Mouse (Mus musculus) thymus, postnatal 36 days (tissue): ENCODE results near the gene Immp2l.

Experiments used
- DNase-seq, 2 experiments: peaks; one replicate each; pipeline ENCODE4 v3.0.0; 2022; ENCODE audit warnings: mixed read lengths in 2 of 2

Immp2l gene

GRCm38 (mm10) chr12:41468374-41468991 is 444.6 kb downstream of the Immp2l start:
- no peak for DNase-seq

DNA sequence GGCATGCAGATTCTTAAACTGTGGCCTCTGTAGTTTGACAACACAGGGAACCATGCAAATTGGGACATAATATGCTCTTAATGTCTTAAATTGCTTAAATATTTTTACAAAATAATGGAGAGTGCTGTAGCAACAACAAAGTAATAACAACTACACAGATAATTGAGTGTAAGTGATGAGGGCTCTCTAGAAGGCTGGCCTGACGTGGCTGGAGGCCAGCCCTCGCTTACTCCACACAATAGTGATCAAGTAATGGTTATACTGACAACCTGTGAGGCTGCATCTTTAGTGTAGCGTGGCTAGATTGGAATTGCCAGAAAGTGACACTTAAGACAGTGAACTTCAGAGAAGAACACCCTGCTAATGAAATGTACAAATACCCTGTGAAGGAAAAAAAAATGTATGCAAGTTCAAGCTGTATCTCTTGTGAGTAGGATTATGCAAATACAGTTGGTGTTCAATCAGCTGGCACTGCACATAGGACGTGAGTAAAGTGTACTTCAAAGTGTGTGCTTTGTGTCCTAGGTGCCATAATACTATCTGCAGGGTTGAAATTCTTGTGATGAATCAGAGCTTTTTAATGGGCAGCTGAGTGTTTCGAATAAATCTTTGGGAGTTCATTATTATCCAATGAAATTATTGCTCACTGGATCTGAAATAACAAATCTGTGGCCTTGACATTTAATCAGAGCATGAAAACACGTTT is 445.4 kb downstream of the Immp2l start:
- no peak for DNase-seq

DNA sequence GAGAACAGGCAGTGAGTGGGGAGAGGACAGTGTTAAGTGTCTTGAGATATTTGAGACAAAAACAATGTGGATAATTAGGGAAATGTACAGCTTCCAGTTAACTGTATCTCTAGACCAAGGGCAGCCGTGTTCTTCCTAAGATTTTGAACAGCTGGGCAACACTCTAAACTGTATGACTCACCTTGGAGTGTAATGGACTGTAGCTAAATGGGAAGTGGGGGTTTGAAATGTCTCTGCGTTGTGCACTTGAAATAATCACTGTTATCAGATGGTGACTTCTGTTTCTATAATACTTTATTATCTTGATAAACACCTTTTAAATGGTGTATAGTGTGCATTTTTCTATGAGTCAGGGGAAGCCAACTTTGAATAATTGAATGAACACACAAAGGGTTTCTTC is 457.6 kb downstream of the Immp2l start:
- DNase-seq: no peak

DNA sequence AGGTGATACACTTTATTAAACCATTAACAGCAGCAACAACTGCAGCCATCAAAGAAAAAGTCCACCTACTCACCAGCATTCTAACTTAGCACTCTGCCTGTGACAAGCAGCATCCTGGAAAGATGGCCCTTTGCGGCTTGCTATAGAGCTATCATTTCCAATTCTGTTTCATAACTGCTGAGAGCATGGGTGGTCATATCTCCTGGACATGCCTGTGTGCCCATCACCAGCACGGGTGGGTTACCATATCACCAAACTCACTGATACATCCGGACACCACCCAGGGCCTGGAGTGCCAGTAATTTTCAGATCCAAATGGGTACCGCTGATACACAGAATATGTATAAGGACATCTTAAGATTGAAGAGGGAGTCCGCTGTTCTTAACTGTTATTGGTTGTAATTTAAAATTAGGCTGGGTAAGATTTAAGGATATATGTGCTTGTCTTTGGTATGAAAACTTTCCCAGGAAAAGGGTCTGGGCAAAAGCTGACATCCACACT is 459.3 kb downstream of the Immp2l start:
- DNase-seq: no peak

GRCm38 (mm10) chr12:41483593-41484451 is 459.9 kb downstream of the Immp2l start:
- DNase-seq: no peak

DNA sequence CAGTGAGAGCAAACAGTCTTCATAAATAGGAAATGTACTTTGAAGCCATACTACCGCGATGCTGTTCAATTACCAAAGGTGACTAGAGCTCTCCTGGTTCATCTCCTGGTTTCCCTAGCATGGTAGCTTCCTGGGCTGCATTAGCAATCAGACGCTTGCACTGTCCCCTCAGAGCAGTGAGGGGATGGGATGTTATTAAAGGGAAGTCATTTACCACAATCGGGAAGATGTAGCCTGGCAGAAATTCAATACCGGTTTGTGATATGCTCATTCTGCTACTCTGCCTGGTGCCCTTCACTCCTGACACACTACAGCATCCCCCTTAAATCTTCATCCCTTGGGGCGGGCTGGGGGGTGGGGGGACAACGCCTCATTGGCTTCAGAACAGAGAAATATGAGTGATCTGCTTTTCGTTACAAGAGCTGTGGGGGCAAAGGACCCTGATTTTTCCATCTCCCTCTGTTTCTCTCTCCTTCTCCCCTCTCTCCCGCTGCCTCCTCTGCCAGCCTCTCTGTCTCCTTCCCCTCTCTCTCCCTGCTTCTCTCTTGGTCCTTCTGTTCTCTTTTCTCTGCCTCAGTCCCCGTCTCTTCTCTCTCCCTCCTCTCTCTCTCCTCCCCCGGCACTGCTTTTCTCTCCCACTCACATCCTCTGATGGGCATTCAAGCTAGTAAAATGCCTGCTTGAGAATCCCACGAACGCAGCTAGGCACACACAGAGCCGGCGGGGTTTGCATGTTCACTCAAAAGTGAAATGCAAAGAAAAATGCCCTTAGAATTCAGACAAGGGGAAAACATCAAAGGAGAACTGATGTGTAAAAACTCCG is 461.0 kb downstream of the Immp2l start:
- DNase-seq: no peak

- DNase-seq: no peak
Observed at GRCm38 (mm10) chr12:41485512-41486215, 461.8 kb downstream of the Immp2l start.

DNA sequence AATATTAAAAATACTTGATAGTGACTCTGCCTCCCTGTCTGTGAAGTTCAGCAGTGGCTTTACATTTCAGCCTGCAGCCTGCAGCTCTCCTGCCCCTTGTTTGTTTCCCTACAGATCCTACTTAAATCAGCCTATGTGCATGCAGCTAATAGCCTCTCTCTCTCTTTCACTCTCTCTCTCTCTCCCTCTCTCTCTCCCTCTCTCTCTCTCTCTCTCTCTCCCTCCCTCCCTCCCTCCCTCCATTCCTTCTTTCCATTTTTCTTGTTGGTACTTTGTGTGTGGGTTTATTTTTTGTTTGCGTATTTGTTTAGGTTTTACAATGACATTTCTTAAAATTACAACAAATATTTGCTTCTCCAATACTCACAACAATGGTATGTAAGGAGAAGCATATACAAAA is 462.4 kb downstream of the Immp2l start, which contains the start of gene Lrrn3:
TSS of gene Lrrn3 (minus strand) at position 101 of the 400 bp plus-strand sequence.
- DNase-seq: no peak

DNA sequence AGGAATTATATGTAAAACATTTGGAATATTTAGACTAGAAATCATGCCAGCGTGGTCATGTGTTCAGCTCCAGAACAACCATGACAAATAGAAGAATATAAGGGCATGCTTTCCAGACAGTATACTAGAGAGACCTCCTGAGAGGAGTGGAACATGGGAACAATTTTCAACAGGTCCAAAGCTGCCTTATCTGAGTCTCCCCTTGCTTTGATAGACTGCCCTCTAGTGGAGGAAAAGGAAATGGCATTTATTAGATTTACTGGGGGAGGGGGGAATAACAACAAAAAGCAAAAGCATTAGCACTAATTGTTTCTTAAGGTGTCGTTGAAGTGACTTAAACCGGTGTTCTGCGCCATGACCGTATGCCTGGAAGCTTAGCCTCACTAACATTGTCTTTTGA is 463.1 kb downstream of the Immp2l start:
- DNase-seq: no peak

- DNase-seq: peak in 1 of 2 experiments; percentile 15
Observed at GRCm38 (mm10) chr12:41494620-41495019, 470.7 kb downstream of the Immp2l start.

- peak; percentile 29 for DNase-seq
Observed at GRCm38 (mm10) chr12:41500049-41500820, 476.3 kb downstream of the Immp2l start.

DNA sequence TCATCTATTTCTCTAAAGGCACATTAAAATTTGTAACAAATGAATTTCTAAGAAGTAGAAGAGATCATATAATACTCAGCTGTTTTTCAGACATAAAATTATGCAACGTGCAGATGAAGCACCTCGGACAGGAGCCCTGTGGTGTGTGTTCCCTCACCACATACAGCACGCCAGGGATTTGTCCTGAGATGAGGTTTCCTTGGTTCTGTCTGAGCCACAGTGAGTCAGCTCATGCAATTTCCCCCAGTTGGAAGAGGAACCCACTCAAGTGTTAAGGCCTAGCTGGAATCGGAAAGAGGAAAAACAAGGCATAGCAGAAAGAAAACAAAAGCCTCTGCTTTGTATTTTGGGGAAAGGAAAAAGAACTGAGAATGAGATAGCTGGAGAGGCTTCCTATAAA is 484.7 kb downstream of the Immp2l start:
- no peak for DNase-seq

DNA sequence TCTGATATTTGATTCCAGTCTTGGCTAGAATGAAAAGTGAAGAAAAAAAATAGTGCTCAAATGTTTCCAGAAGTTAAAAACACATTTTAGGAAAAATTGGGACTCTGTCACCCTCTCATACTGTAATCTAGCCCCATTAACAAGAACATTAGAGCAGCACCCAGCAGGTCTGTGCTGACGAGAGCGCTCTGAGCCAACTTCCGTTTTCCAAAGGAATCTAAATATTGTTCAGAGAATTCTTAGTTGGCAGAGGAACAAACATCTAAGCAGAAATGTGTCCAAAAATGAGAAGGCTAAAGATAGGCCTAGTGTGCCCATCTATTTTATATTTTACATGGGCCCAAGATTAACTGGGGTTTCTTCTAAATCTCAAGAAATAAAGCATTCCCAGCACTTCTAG is 486.7 kb downstream of the Immp2l start:
- DNase-seq: no peak

GRCm38 (mm10) chr12:41518897-41519296 is 495.0 kb downstream of the Immp2l start:
- no peak for DNase-seq

DNA sequence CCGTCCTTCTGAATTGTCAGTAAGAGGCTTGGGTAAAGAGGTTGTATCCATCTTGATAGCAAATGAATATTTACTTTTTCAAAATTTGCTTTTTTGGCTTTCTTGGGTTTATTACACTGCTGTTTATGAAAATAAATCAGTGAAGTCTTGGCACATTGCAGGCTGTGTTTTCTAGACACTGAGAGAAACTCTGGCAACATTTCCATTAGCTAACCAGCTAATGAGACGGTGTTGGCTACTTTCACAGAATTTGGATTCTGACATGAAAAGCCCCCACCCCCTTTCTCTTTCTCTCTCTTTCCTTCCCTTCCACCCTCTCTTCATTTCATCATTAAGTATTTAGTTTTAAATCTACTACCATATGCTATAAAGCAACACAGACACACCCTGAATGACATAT is 496.4 kb downstream of the Immp2l start:
- DNase-seq: no peak

DNA sequence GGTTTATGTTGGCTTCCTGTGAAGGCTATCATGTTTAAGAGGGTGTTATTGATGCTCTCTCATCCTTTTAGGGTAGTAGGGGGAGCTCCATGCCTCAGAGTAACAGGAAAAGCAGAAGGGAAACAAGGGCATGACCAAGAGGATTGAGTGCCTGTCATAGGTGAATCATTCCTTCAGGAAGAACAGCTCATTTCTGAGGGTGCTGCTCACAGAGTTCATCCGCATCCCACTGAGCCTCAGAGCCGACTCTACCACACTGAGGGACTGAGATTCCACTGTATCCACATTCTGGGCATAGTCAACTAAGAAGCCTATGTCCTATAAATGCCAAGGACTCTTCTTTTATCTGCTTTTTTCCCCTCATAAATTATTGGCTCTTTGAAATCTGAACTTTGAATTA is 497.8 kb downstream of the Immp2l start:
- DNase-seq: no peak

DNA sequence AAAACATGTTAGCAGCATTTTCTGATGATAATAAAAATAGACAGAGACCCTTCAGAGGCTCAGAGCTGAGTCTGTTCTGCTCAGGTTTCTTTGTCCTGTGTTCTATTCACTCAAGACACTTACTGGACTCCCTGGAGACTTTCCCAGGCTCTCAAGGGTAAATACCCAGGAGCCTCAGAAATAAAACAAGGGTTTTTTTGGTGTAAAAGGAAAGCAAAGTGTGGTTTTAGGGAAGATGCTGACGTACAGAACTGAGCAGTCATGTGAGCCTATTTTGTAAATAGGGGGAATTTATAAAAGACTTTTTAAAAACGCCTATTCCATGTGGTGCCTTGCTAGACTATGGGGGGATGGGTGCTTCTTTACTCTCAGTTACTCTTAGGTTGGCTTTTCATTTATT is 502.8 kb downstream of the Immp2l start:
- no peak for DNase-seq

- no peak for DNase-seq
Observed at GRCm38 (mm10) chr12:41528410-41528809, 504.5 kb downstream of the Immp2l start.

DNA sequence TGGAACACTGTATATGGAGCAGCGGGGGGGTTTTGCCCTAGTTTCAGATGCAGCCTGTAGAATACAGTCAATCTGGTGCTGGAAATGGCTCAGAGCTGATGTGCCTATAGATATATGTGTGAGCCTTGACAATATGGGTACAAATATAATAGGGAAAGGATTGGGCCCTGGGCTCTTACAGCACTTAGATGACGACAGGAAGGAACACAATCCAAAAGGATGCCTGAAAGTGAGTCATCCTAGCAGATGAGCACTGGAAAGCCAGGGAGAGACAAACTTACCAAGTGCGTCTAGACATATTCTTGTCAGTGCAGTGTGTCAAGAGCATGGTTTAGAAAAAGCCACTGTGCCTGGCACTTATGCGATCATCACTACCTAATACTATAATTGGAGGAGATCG is 516.1 kb downstream of the Immp2l start:
- no peak for DNase-seq

- no peak for DNase-seq
Observed at GRCm38 (mm10) chr12:41551578-41551977, 527.7 kb downstream of the Immp2l start.

- no peak for DNase-seq
Observed at GRCm38 (mm10) chr12:41557832-41558231, 533.9 kb downstream of the Immp2l start.
